Mouse (Mus musculus) ovary, postnatal 14 days (tissue): ENCODE results near the gene Sh2d3c.

Experiments
- DNase-seq: peaks from one replicate; pipeline ENCODE4 v3.0.0; 2022; ENCODE audit warnings: low spot score

The Sh2d3c gene

DNA sequence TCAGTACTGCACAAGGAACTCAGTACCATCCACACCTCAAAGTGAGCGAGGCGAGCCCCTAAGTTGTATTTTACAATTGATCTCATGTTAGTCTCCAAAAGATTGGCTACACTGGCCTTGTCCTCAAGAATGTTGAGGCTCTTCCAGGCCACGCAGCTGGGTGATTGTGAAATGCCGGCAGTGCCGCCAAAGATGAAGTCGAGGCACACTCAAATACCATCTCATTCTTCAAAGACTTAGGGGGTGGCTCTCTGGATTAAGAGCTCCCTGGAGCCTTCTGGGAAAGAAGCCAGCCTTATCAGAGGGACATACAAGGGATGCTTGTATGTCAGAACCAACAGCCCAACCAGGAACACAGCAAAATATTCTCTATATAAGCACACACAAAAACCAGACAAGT, 70.4 kb downstream of the Sh2d3c start:
- DNase-seq = peak; percentile 25

DNA sequence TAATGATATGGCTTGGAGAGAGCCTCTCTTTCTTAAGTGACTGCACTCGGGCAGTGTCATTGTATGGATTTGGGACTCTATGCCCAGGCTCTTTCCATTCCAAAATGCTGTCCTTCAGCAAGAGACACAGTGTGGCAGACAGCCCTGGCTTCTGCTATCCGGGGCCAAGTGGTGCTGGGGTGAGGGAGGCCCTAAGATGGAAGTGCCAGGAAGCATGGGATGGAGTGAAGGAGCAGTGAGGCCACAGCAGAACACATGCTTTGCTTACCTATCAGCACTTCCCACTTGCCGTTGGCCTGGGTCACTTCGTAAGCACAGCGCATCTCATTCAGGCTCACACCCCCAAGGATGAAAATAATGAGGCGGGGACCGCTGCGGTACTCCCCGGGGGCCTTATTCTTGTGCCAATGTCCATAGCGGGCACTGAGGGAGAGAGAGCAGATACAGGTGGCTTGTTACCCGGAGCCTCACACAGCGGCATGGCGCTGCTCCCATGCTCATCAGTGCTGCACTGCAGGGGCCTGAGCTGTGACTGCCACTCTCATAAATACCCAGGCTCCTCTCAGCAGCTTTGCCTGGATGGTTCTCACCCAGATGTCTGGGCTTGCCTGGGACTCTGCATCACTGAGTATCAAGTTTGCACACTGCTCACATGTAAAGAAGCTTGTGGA, 75.0 kb downstream of the Sh2d3c start:
- no peak for DNase-seq

DNA sequence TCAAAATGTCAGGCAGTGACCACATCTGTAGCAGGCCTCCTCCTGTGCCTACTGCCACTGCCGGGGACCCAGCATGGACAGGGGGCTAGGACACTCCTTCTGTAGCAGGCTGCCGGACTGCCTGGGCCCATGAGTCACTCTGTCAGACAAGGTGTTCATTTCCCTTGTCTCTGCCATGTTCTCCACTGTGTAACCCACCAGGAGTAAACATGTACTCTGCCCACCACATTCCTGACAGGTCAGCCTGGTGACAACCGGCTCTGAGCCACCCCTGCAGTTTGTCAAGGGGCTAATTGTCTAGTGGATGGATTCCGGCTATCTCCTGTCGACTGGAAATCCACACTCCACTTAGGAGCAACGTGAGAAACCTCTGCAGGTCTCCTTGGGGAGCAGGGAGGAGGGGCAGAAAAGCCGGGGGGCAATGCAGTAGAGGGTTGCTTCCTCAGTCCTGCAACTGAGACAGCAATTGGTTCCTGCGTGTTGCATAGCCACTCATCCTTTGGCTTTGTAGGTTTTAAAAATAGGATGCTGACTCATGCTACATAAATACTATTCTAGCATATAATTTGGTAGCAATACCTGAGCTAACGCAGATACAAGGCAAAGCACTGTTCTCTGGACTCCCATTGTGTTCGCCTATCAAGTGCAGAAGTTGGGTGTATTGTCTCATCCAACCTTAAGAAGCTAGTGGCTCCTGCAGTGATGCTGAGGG, 77.6 kb downstream of the Sh2d3c start:
- no peak for DNase-seq
